Mouse (Mus musculus): ENCODE data around the gene Mpdz.

DNA sequence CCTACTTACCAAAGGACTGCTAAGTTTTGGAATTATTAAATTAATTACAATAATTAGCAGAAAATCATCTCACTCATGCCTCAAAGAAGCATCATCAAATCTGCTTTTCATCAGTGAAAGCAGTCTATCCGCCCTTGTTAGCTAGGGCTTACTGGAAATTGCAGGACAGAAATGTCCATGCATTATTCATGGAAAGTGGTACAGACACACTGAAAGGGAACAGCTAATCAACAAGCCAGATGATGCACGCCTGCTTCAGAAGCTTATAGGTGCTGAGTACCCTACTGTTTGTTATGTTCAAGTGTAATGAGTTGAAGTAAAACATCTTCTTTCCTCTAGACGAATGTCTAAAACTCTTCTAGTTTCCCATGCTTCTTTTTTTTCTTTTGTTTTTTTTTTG is 91.2 kb downstream of the Mpdz start:
- no peak for TF ChIP-seq CTCF (IDR thresholded peaks at IDR 0.05; ENCODE audit: low read depth, low read length)
- TF ChIP-seq POLR2A (IDR thresholded peaks at IDR 0.05; ENCODE audit: extremely low read depth, insufficient read depth, low read length): no peak
